Mouse (Mus musculus): Measurements from ENCODE around the gene Pcdh8. TPM values are rescaled to one million over a fixed set of nuclear protein-coding genes. Genes with fewer than 3 reads are reported as not detected.
A peak's percentile ranks its signal among the peaks of the same experiment; 100 is the strongest.

The Pcdh8 gene
- 0.98 and 1.5 TPM in 2 replicates for polyA plus RNA-seq (2014; fragmentation: Nextera tagmentation; extraction: Ambion mirVana)

DNA sequence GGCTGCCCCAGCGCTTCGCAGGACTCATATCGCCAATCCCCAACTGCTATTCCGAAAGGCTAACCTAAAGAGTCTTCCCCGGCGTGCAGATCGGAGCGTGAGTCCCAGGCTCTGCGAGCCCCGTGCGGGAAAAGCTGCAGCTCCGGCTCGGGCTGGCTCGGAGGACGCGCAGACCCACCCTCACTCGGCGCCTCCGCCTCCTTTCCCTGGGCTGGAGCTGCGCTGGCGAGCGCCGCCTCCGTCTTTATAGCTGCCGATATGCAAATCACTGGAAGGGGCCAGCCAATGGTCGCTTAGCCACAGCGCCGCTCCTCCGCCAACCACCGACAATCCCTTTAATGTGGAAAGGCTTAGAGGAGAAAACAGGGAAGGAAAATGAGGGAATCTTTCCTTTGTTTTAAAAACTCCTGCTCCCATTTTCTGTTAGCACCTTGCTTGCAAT, at the start of gene Pcdh8:
TSS of gene Pcdh8 (minus strand) at position 219 of the 442 bp plus-strand sequence.
- no peaks in the 10 kb centered on the region for H3K9me3 ChIP-seq (ENCODE audit: control insufficient read depth, low read depth, low read length)
- H3K9ac ChIP-seq (replicated peaks; ENCODE audit: low read depth, low read length) = no peak within 1 kb of the TSS
- H3K4me1 ChIP-seq (ENCODE audit: control insufficient read depth, insufficient read depth, low read length) = peaks cover 18% of the 10 kb centered on the region; the same call in 1 of the 2 replicates
- H3K4me2 ChIP-seq (replicated peaks; ENCODE audit: low read depth, low read length) = peak within 1 kb of the TSS; percentile 69
- peaks cover 58% of the 10 kb centered on the region for H3K27me3 ChIP-seq (ENCODE audit: control insufficient read depth, insufficient read depth, low read length)
- H3K36me3 ChIP-seq (ENCODE audit: control insufficient read depth, insufficient read depth, low read length) = no peaks in the 10 kb centered on the region
- under 1% methylated on average over 30 of the region's 30 CpGs for WGBS
- peak; percentile 91 for ATAC-seq (ENCODE audit: insufficient number of reproducible peaks, insufficient read depth, low FRiP score, low read depth)
- H3K27ac ChIP-seq (ENCODE audit: low read length) = no peak within 1 kb of the TSS
- H3K4me3 ChIP-seq (ENCODE audit: low read depth, low read length) = peak within 1 kb of the TSS; percentile 29

DNA sequence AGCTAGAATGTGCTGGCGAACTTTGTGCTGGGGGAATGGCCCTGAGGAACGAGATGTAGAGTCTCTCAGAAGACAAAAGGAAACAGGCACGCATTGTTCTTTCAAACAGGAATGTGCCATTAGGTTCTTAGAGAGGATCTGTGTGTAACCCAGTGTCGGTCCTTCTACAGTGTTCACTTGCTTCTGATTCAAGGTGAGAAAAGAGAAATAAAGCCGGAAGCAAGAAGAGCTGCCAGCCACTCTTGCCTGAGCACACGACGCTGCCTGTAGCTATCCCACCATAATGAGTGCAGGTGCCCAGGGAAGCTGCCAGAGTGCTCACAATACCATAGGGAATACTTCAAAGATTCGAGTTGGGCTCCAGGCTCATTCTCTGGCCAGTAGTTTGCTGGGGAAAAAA, 43.6 kb upstream of the Pcdh8 start:
- Histone ChIP-seq H3K4me2 (replicated peaks; ENCODE audit: low read depth, low read length) (no peak overlapping the region), H3K27me3 (ENCODE audit: control insufficient read depth, insufficient read depth, low read length) (no peaks in the 10 kb centered on the region), H3K9ac (replicated peaks; ENCODE audit: low read depth, low read length) (no peak overlapping the region), H3K36me3 (ENCODE audit: control insufficient read depth, insufficient read depth, low read length) (no peaks in the 10 kb centered on the region), H3K27ac (ENCODE audit: low read length) (no peak overlapping the region), H3K4me3 (ENCODE audit: low read depth, low read length) (no peak overlapping the region), H3K4me1 (ENCODE audit: control insufficient read depth, insufficient read depth, low read length) (no peaks in the 10 kb centered on the region), H3K9me3 (ENCODE audit: control insufficient read depth, low read depth, low read length) (no peaks in the 10 kb centered on the region)
- 63% methylated on average over 8 of the region's 8 CpGs for WGBS
- ATAC-seq (ENCODE audit: insufficient number of reproducible peaks, insufficient read depth, low FRiP score, low read depth) = no peak

DNA sequence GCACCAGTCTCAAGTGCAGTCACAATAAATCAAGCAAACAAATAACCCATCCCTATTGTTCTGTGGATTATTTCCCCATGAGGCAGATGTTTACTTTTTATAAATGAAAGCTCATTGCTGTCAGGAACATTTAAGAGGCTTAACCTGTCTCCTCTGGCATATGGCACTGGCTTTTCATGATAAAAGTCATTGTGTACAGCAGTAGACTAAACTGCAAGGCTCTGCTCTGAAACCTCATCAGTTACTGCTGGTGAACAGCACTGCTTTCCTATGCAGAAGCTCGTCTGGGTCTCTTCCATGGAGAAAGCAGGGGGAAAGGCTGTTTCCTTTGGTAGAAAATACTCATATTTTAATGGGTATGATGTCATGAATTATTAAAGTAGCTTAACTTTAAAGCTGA, 43.0 kb upstream of the Pcdh8 start:
- H3K36me3 ChIP-seq (ENCODE audit: control insufficient read depth, insufficient read depth, low read length) = no peaks in the 10 kb centered on the region
- no peak overlapping the region for H3K9ac ChIP-seq (replicated peaks; ENCODE audit: low read depth, low read length)
- WGBS = 9% methylated on average over 1 of the region's 1 CpGs
- ATAC-seq (ENCODE audit: insufficient number of reproducible peaks, insufficient read depth, low FRiP score, low read depth) = no peak
- no peaks in the 10 kb centered on the region for H3K4me1 ChIP-seq (ENCODE audit: control insufficient read depth, insufficient read depth, low read length)
- no peak overlapping the region for H3K4me3 ChIP-seq (ENCODE audit: low read depth, low read length)
- H3K27me3 ChIP-seq (ENCODE audit: control insufficient read depth, insufficient read depth, low read length) = no peaks in the 10 kb centered on the region
- H3K9me3 ChIP-seq (ENCODE audit: control insufficient read depth, low read depth, low read length) = no peaks in the 10 kb centered on the region
- H3K4me2 ChIP-seq (replicated peaks; ENCODE audit: low read depth, low read length) = no peak overlapping the region
- no peak overlapping the region for H3K27ac ChIP-seq (ENCODE audit: low read length)

DNA sequence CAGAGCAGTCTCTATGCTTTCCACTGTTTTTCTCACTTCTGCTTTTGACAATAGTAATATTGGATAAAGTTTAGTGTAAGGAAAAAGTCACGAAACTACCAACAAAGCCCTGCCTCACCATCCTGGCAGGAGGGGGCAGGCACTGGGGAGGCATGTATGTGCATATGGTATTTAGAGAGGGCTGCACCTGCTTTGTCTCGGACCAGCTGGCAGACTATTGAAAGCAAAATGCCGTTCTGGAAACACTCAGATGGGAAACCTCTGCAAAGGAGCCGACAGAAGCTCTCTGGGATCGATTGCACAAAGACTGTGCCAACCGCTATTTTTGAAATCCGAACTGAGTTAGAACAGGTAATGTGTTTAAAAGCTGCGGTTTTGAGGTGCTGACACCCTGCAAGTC, 22.1 kb upstream of the Pcdh8 start:
- Histone ChIP-seq H3K27ac (ENCODE audit: low read length) (no peak overlapping the region), H3K4me2 (replicated peaks; ENCODE audit: low read depth, low read length) (no peak overlapping the region), H3K36me3 (ENCODE audit: control insufficient read depth, insufficient read depth, low read length) (no peaks in the 10 kb centered on the region), H3K27me3 (ENCODE audit: control insufficient read depth, insufficient read depth, low read length) (no peaks in the 10 kb centered on the region), H3K4me1 (ENCODE audit: control insufficient read depth, insufficient read depth, low read length) (no peaks in the 10 kb centered on the region), H3K4me3 (ENCODE audit: low read depth, low read length) (no peak overlapping the region), H3K9me3 (ENCODE audit: control insufficient read depth, low read depth, low read length) (no peaks in the 10 kb centered on the region), H3K9ac (replicated peaks; ENCODE audit: low read depth, low read length) (no peak overlapping the region)
- no peak for ATAC-seq (ENCODE audit: insufficient number of reproducible peaks, insufficient read depth, low FRiP score, low read depth)
- 75% methylated on average over 8 of the region's 8 CpGs for WGBS

DNA sequence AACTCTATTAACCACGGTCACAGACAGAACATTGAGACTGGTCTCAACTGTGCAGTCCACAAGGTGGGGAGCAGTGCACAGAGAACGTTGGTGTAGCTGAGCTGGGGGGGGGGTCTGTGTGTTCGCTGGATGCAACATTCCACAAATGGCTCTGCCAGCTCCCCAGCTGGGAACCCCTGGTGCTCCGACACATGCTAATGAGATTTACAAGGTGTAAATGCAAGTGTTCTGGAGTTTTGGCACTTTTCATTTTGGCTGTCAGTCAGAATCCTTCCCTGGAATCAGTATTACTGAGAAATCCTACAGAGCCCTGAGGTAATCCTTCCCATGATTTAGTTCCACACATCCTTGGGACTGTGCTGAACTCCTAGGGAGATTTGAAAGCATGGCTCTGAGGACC, 18.4 kb upstream of the Pcdh8 start:
- no peak overlapping the region for H3K27ac ChIP-seq (ENCODE audit: low read length)
- ATAC-seq (ENCODE audit: insufficient number of reproducible peaks, insufficient read depth, low FRiP score, low read depth) = no peak
- no peak overlapping the region for H3K9ac ChIP-seq (replicated peaks; ENCODE audit: low read depth, low read length)
- H3K9me3 ChIP-seq (ENCODE audit: control insufficient read depth, low read depth, low read length) = no peaks in the 10 kb centered on the region
- H3K27me3 ChIP-seq (ENCODE audit: control insufficient read depth, insufficient read depth, low read length) = no peaks in the 10 kb centered on the region
- H3K4me2 ChIP-seq (replicated peaks; ENCODE audit: low read depth, low read length) = no peak overlapping the region
- WGBS = 38% methylated on average over 4 of the region's 4 CpGs
- H3K4me1 ChIP-seq (ENCODE audit: control insufficient read depth, insufficient read depth, low read length) = no peaks in the 10 kb centered on the region
- H3K36me3 ChIP-seq (ENCODE audit: control insufficient read depth, insufficient read depth, low read length) = no peaks in the 10 kb centered on the region
- H3K4me3 ChIP-seq (ENCODE audit: low read depth, low read length) = no peak overlapping the region

DNA sequence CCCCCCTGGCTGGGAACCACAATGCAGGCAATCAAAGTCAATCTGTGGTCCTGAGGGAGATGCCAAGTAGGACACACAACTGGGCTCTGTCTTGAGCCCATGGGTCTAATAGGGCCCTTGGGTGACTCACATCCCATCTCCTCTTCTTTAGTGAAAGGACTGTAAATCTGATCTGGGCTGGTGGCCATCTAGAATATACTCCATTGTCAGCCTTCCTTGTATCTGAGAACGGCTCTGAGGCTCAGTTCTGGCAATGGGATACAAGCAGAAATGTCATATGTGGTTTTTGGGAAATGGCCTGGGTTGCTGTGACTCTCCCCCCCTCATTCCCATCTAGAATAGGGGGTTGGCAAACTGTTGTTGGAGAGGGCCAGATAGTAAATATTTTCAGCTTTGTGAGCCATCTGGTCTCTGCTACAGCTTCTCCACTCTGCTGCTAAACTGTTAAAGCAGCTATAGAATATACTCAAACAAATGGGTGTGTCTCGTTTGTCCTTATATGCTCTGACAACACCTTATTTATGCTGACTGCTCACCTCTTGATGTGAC, 17.6 kb upstream of the Pcdh8 start:
- Histone ChIP-seq H3K36me3 (ENCODE audit: control insufficient read depth, insufficient read depth, low read length) (no peaks in the 10 kb centered on the region), H3K9me3 (ENCODE audit: control insufficient read depth, low read depth, low read length) (no peaks in the 10 kb centered on the region), H3K4me2 (replicated peaks; ENCODE audit: low read depth, low read length) (no peak overlapping the region), H3K9ac (replicated peaks; ENCODE audit: low read depth, low read length) (no peak overlapping the region), H3K4me3 (ENCODE audit: low read depth, low read length) (no peak overlapping the region), H3K27me3 (ENCODE audit: control insufficient read depth, insufficient read depth, low read length) (no peaks in the 10 kb centered on the region), H3K4me1 (ENCODE audit: control insufficient read depth, insufficient read depth, low read length) (no peaks in the 10 kb centered on the region), H3K27ac (ENCODE audit: low read length) (no peak overlapping the region)
- no peak for ATAC-seq (ENCODE audit: insufficient number of reproducible peaks, insufficient read depth, low FRiP score, low read depth)
- WGBS = 55% methylated on average over 2 of the region's 2 CpGs

DNA sequence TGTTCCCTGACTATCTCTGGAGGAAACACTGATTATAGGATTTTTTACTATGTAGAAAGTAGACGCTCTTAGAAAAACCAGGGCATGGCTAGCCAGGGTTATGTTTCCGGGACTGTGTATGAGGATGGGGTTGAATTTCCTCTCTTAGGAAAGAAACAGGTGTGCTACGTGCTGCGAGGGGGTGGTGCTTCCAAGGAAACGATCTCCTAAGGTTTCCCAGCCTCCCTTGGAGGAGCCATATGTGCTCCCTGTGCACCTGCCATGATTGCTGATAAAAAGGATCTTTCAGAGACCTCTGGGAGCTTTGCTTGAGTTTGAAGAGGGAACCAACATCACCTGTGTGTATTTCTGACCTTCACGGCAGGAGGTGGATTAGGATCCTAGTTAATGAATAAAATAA, 16.8 kb upstream of the Pcdh8 start:
- Histone ChIP-seq H3K9me3 (ENCODE audit: control insufficient read depth, low read depth, low read length) (no peaks in the 10 kb centered on the region), H3K27me3 (ENCODE audit: control insufficient read depth, insufficient read depth, low read length) (no peaks in the 10 kb centered on the region), H3K36me3 (ENCODE audit: control insufficient read depth, insufficient read depth, low read length) (no peaks in the 10 kb centered on the region), H3K4me3 (ENCODE audit: low read depth, low read length) (no peak overlapping the region), H3K4me1 (ENCODE audit: control insufficient read depth, insufficient read depth, low read length) (no peaks in the 10 kb centered on the region), H3K27ac (ENCODE audit: low read length) (no peak overlapping the region), H3K4me2 (replicated peaks; ENCODE audit: low read depth, low read length) (no peak overlapping the region), H3K9ac (replicated peaks; ENCODE audit: low read depth, low read length) (no peak overlapping the region)
- 78% methylated on average over 6 of the region's 6 CpGs for WGBS
- ATAC-seq (ENCODE audit: insufficient number of reproducible peaks, insufficient read depth, low FRiP score, low read depth) = no peak

DNA sequence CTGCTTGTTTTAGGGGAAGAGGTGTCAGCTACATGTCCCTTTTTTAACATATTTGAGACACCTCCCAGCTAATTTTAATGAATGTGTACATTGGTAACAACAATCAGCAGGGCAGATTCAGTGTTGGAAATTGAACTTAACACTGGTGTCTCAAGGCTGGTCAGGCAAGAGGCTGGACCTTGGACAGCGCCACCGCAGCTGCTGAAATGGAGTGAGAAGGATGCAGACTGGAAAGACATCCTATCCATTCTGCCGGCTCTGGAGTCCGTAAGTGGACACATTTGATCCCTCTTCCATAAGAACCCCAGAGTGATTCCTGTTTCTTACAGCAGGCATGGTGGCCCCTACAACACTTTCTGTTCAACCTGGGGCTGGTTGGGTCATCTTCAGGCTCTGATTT, 14.3 kb upstream of the Pcdh8 start:
- no peaks in the 10 kb centered on the region for H3K36me3 ChIP-seq (ENCODE audit: control insufficient read depth, insufficient read depth, low read length)
- no peak overlapping the region for H3K9ac ChIP-seq (replicated peaks; ENCODE audit: low read depth, low read length)
- no peaks in the 10 kb centered on the region for H3K4me1 ChIP-seq (ENCODE audit: control insufficient read depth, insufficient read depth, low read length)
- no peaks in the 10 kb centered on the region for H3K27me3 ChIP-seq (ENCODE audit: control insufficient read depth, insufficient read depth, low read length)
- WGBS = 25% methylated on average over 4 of the region's 4 CpGs
- H3K27ac ChIP-seq (ENCODE audit: low read length) = no peak overlapping the region
- no peak overlapping the region for H3K4me2 ChIP-seq (replicated peaks; ENCODE audit: low read depth, low read length)
- ATAC-seq (ENCODE audit: insufficient number of reproducible peaks, insufficient read depth, low FRiP score, low read depth) = no peak
- H3K9me3 ChIP-seq (ENCODE audit: control insufficient read depth, low read depth, low read length) = no peaks in the 10 kb centered on the region
- no peak overlapping the region for H3K4me3 ChIP-seq (ENCODE audit: low read depth, low read length)

DNA sequence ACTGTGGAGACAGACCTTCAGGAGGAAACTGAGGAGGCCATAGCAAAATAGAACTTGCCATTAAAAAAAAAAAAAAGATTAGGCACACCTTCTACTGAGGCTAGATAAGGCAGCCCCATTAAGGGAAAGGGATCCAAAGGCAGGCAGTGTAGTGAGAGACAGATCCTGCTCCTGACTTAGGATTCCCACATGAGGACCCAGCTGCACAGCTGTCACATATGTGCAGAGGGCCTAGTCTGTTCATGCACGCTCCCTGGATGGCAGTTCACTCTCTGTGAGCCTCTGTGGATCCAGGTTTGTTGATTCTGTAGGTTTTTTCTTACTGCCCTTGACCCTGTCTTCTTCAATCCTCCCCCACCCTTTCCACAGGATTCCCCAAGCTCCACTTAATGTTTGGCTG, 9.8 kb upstream of the Pcdh8 start:
- Histone ChIP-seq H3K4me2 (replicated peaks; ENCODE audit: low read depth, low read length) (no peak overlapping the region), H3K9ac (replicated peaks; ENCODE audit: low read depth, low read length) (no peak overlapping the region), H3K27ac (ENCODE audit: low read length) (no peak overlapping the region), H3K4me1 (ENCODE audit: control insufficient read depth, insufficient read depth, low read length) (no peaks in the 10 kb centered on the region), H3K36me3 (ENCODE audit: control insufficient read depth, insufficient read depth, low read length) (no peaks in the 10 kb centered on the region), H3K9me3 (ENCODE audit: control insufficient read depth, low read depth, low read length) (no peaks in the 10 kb centered on the region), H3K4me3 (ENCODE audit: low read depth, low read length) (no peak overlapping the region), H3K27me3 (ENCODE audit: control insufficient read depth, insufficient read depth, low read length) (no peaks in the 10 kb centered on the region)
- WGBS = 47% methylated on average over 1 of the region's 1 CpGs
- ATAC-seq (ENCODE audit: insufficient number of reproducible peaks, insufficient read depth, low FRiP score, low read depth) = no peak
